Mouse (Mus musculus): ENCODE results near the gene Gstm6. TPM values are rescaled to one million over a fixed set of nuclear protein-coding genes. Genes with fewer than 3 reads are reported as not detected.
A peak's percentile ranks its signal among the peaks of the same experiment; 100 is the strongest.
"Not testable (repeated sequence)": the region's sequence is repeated elsewhere in the genome, so short reads cannot be mapped to it uniquely, and the experiment has no call there.

Gstm6 gene
- polyA plus RNA-seq, 1 experiment from 2014 or later: 7.7 TPM

- WGBS: 97% methylated on average over 5 of the region's 5 CpGs
- H3K4me1 ChIP-seq (replicated peaks): peaks cover 5% of the 10 kb centered on the region
- no peaks in the 10 kb centered on the region for H3K9me3 ChIP-seq
- H3K4me3 ChIP-seq: no peak overlapping the region
- H3K36me3 ChIP-seq: no peaks in the 10 kb centered on the region
- no peak overlapping the region for H3K4me2 ChIP-seq
- ATAC-seq (ENCODE audit: low FRiP score): no peak
- H3K27me3 ChIP-seq: no peaks in the 10 kb centered on the region
- no peak overlapping the region for H3K27ac ChIP-seq
- no peak overlapping the region for H3K9ac ChIP-seq
These were observed 23.1 kb upstream of the Gstm6 start for GRCm38 (mm10) chr3:107966631-107967030.

- WGBS: 68% methylated on average over 1 of the region's 1 CpGs
- no peak overlapping the region for H3K4me3 ChIP-seq
- H3K27me3 ChIP-seq: no peaks in the 10 kb centered on the region
- peaks cover 5% of the 10 kb centered on the region for H3K4me1 ChIP-seq (replicated peaks)
- no peak overlapping the region for H3K27ac ChIP-seq
- no peaks in the 10 kb centered on the region for H3K9me3 ChIP-seq
- no peaks in the 10 kb centered on the region for H3K36me3 ChIP-seq
- no peak overlapping the region for H3K9ac ChIP-seq
- ATAC-seq (ENCODE audit: low FRiP score): no peak
- no peak overlapping the region for H3K4me2 ChIP-seq
These were observed 22.0 kb upstream of the Gstm6 start for GRCm38 (mm10) chr3:107965592-107965991.

GRCm38 (mm10) chr3:107964656-107965308, 21.2 kb upstream of the Gstm6 start:
- Histone ChIP-seq H3K27ac (no peak overlapping the region), H3K4me2 (no peak overlapping the region), H3K27me3 (no peaks in the 10 kb centered on the region), H3K9me3 (no peaks in the 10 kb centered on the region), H3K36me3 (no peaks in the 10 kb centered on the region), H3K4me1 (replicated peaks) (peaks cover 5% of the 10 kb centered on the region), H3K9ac (no peak overlapping the region), H3K4me3 (no peak overlapping the region)
- 71% methylated on average over 5 of the region's 5 CpGs for whole genome bisulfite sequencing
- ATAC-seq (ENCODE audit: low FRiP score): no peak

- 86% methylated on average over 4 of the region's 4 CpGs for WGBS
- ATAC-seq (ENCODE audit: low FRiP score): no peak
- Histone ChIP-seq H3K4me3 (no peak overlapping the region), H3K9ac (no peak overlapping the region), H3K27ac (no peak overlapping the region), H3K4me2 (no peak overlapping the region), H3K27me3 (no peaks in the 10 kb centered on the region), H3K4me1 (replicated peaks) (peaks cover 5% of the 10 kb centered on the region), H3K9me3 (no peaks in the 10 kb centered on the region), H3K36me3 (no peaks in the 10 kb centered on the region)
These were observed 20.5 kb upstream of the Gstm6 start for GRCm38 (mm10) chr3:107964026-107964425.

GRCm38 (mm10) chr3:107955260-107955659, 11.7 kb upstream of the Gstm6 start:
- not testable (repeated sequence) for H3K36me3 ChIP-seq; H3K9me3 ChIP-seq; H3K4me1 ChIP-seq (replicated peaks); H3K4me2 ChIP-seq; H3K9ac ChIP-seq; ATAC-seq (ENCODE audit: low FRiP score); H3K4me3 ChIP-seq; H3K27me3 ChIP-seq; H3K27ac ChIP-seq
- WGBS: 97% methylated on average over 9 of the region's 9 CpGs

- no peak overlapping the region for H3K27ac ChIP-seq
- no peak overlapping the region for H3K4me2 ChIP-seq
- WGBS: 89% methylated on average over 5 of the region's 5 CpGs
- H3K9me3 ChIP-seq: no peaks in the 10 kb centered on the region
- 0 out of 2 replicates have a peak, but pooled peaks cover 3% of the 10 kb centered on the region for H3K27me3 ChIP-seq
- no peak overlapping the region for H3K9ac ChIP-seq
- H3K4me3 ChIP-seq: no peak overlapping the region
- peak; percentile 49; the same call in 1 of the 2 replicates for ATAC-seq (ENCODE audit: low FRiP score)
- H3K36me3 ChIP-seq: no peaks in the 10 kb centered on the region
- 0 out of 2 replicates have a peak, but pooled peaks cover 5% of the 10 kb centered on the region for H3K4me1 ChIP-seq (replicated peaks)
These were observed 10.4 kb upstream of the Gstm6 start for GRCm38 (mm10) chr3:107953906-107954305.

GRCm38 (mm10) chr3:107953328-107953755, 9.8 kb upstream of the Gstm6 start:
- WGBS: 20% methylated on average over 6 of the region's 6 CpGs
- Histone ChIP-seq H3K9me3 (no peaks in the 10 kb centered on the region), H3K27ac (no peak overlapping the region), H3K27me3 (0 out of 2 replicates have a peak, but pooled peaks cover 3% of the 10 kb centered on the region), H3K4me2 (no peak overlapping the region), H3K4me1 (replicated peaks) (0 out of 2 replicates have a peak, but pooled peaks cover 5% of the 10 kb centered on the region), H3K36me3 (no peaks in the 10 kb centered on the region), H3K4me3 (no peak overlapping the region), H3K9ac (no peak overlapping the region)
- ATAC-seq (ENCODE audit: low FRiP score): peak; percentile 68; the same call in 1 of the 2 replicates

- Histone ChIP-seq H3K27me3 (0 out of 2 replicates have a peak, but pooled peaks cover 3% of the 10 kb centered on the region), H3K36me3 (no peaks in the 10 kb centered on the region), H3K27ac (no peak overlapping the region), H3K9ac (no peak overlapping the region), H3K9me3 (no peaks in the 10 kb centered on the region), H3K4me2 (no peak overlapping the region), H3K4me1 (replicated peaks) (0 out of 2 replicates have a peak, but pooled peaks cover 5% of the 10 kb centered on the region), H3K4me3 (no peak overlapping the region)
- no peak for ATAC-seq (ENCODE audit: low FRiP score)
- 88% methylated on average over 11 of the region's 11 CpGs for WGBS
These were observed 7.0 kb upstream of the Gstm6 start for GRCm38 (mm10) chr3:107950531-107950930.

GRCm38 (mm10) chr3:107949461-107949860, 5.9 kb upstream of the Gstm6 start:
- H3K4me2 ChIP-seq; H3K4me3 ChIP-seq; H3K36me3 ChIP-seq; H3K9me3 ChIP-seq; H3K9ac ChIP-seq; H3K4me1 ChIP-seq (replicated peaks); ATAC-seq (ENCODE audit: low FRiP score); H3K27ac ChIP-seq; H3K27me3 ChIP-seq: not testable (repeated sequence)
- 91% methylated on average over 1 of the region's 1 CpGs for WGBS

- ATAC-seq (ENCODE audit: low FRiP score): no peak
- Histone ChIP-seq H3K36me3 (no peaks in the 10 kb centered on the region), H3K9me3 (no peaks in the 10 kb centered on the region), H3K9ac (no peak overlapping the region), H3K4me1 (replicated peaks) (peaks cover 18% of the 10 kb centered on the region), H3K4me2 (no peak overlapping the region), H3K27ac (no peak overlapping the region), H3K27me3 (0 out of 2 replicates have a peak, but pooled peaks cover 3% of the 10 kb centered on the region), H3K4me3 (no peak overlapping the region)
- 58% methylated on average over 4 of the region's 4 CpGs for WGBS
These were observed 2.2 kb upstream of the Gstm6 start for GRCm38 (mm10) chr3:107945729-107946128.

GRCm38 (mm10) chr3:107941261-107941660, 2.3 kb downstream of the Gstm6 start:
- H3K27ac ChIP-seq: no peak overlapping the region

GRCm38 (mm10) chr3:107940524-107940923, 3.0 kb downstream of the Gstm6 start:
- H3K4me2 ChIP-seq: no peak overlapping the region
- H3K9me3 ChIP-seq: no peaks in the 10 kb centered on the region
- H3K36me3 ChIP-seq: no peaks in the 10 kb centered on the region
- H3K9ac ChIP-seq: no peak overlapping the region
- no peak overlapping the region for H3K4me3 ChIP-seq
- 73% methylated on average over 7 of the region's 7 CpGs for WGBS
- H3K4me1 ChIP-seq (replicated peaks): peaks cover 32% of the 10 kb centered on the region
- H3K27ac ChIP-seq: no peak overlapping the region
- ATAC-seq (ENCODE audit: low FRiP score): no peak
- no peaks in the 10 kb centered on the region for H3K27me3 ChIP-seq

More at GRCm38 (mm10) chr3:107941261-107941660, 2.3 kb downstream of the Gstm6 start:
- Histone ChIP-seq H3K9ac (no peak overlapping the region), H3K36me3 (no peaks in the 10 kb centered on the region), H3K4me2 (no peak overlapping the region), H3K27me3 (no peaks in the 10 kb centered on the region), H3K4me3 (no peak overlapping the region), H3K4me1 (replicated peaks) (peaks cover 32% of the 10 kb centered on the region), H3K9me3 (no peaks in the 10 kb centered on the region)
- 60% methylated on average over 4 of the region's 4 CpGs for WGBS
- no peak for ATAC-seq (ENCODE audit: low FRiP score)

- H3K4me3 ChIP-seq: no peak overlapping the region
- H3K4me2 ChIP-seq: no peak overlapping the region
- no peaks in the 10 kb centered on the region for H3K27me3 ChIP-seq
- H3K9ac ChIP-seq: no peak overlapping the region
- WGBS: 62% methylated on average over 4 of the region's 4 CpGs
- no peaks in the 10 kb centered on the region for H3K9me3 ChIP-seq
- H3K27ac ChIP-seq: no peak overlapping the region
- H3K4me1 ChIP-seq (replicated peaks): peaks cover 32% of the 10 kb centered on the region
- ATAC-seq (ENCODE audit: low FRiP score): no peak
- H3K36me3 ChIP-seq: no peaks in the 10 kb centered on the region
These were observed 3.7 kb downstream of the Gstm6 start for GRCm38 (mm10) chr3:107939830-107940229.
